Comparison of ENCODE assay signal across 29 mouse cellular contexts in genomic region chr2:25231038-25231437, GRCm38 (mm10). TPM values are rescaled to one million over a fixed set of nuclear protein-coding genes. Genes with fewer than 3 reads are reported as not detected.
"Had no signal": no experiment of that assay in that cellular context is flagged by ENCODE, and none has a peak within 500 bp of the region (broad histone marks: within the 10 kb centered on the region; RNA-seq: fewer than 3 reads in every experiment).

No protein-coding gene starts in this region.

- H3K4me2 ChIP-seq: limb, embryonic 12.5 days; liver, embryonic 12.5 days; liver, embryonic 15.5 days; lung, embryonic 15.5 days; midbrain, embryonic 11.5 days; neural tube, embryonic 12.5 days; neural tube, embryonic 15.5 days; stomach, embryonic 15.5 days had no signal

- ATAC-seq: liver, embryonic 12.5 days had no signal

- H3K9me3 ChIP-seq: limb, embryonic 12.5 days; liver, embryonic 12.5 days; liver, embryonic 15.5 days; lung, embryonic 15.5 days; megakaryocyte, embryonic 14.5 days; neural tube, embryonic 12.5 days; neural tube, embryonic 15.5 days; stomach, embryonic 15.5 days had no signal

- DNase-seq: kidney, adult 2 months; layer of hippocampus, postnatal 36 days; liver; lung, adult 18-20 months; lung, postnatal 10 days; lung, postnatal 36 days; midbrain, embryonic 14.5 days; right cerebral cortex, adult 18-20 months; right cerebral cortex, postnatal 14 days; spleen, adult 18-20 months; thymus, postnatal 25 days had no signal

- H3K36me3 ChIP-seq: limb, embryonic 12.5 days; liver, embryonic 12.5 days; liver, embryonic 15.5 days; lung, embryonic 15.5 days; neural tube, embryonic 12.5 days; neural tube, embryonic 15.5 days; stomach, embryonic 15.5 days had no signal

- H3K9ac ChIP-seq: limb, embryonic 12.5 days; liver, embryonic 12.5 days; liver, embryonic 15.5 days; lung, embryonic 15.5 days; neural tube, embryonic 12.5 days; neural tube, embryonic 15.5 days; stomach, embryonic 15.5 days had no signal

- H3K27me3 ChIP-seq: stomach, embryonic 15.5 days had no signal

- H3K27ac ChIP-seq: kidney, postnatal 0 days; layer of hippocampus, adult 2 months; left cerebral cortex, adult 2 months; limb, embryonic 12.5 days; liver, embryonic 12.5 days; liver, embryonic 15.5 days; lung, embryonic 15.5 days; neural tube, embryonic 12.5 days; neural tube, embryonic 15.5 days; stomach, embryonic 15.5 days had no signal

- H3K4me3 ChIP-seq: layer of hippocampus, adult 2 months; left cerebral cortex, adult 2 months; limb, embryonic 12.5 days; liver, embryonic 12.5 days; liver, embryonic 15.5 days; lung, embryonic 15.5 days; megakaryocyte, embryonic 14.5 days; neural tube, embryonic 12.5 days; neural tube, embryonic 15.5 days; stomach, embryonic 15.5 days had no signal

- H3K4me1 ChIP-seq: limb, embryonic 12.5 days had no signal

RNA-seq across cellular contexts. Expression of gene Slc34a3, which starts 3.1 kb away (rescaled TPM):
- total RNA-seq: layer of hippocampus, adult 2 months; layer of hippocampus, postnatal 10 days; layer of hippocampus, postnatal 36 days; left cerebral cortex, adult 2 months; left cerebral cortex, postnatal 10 days; left cerebral cortex, postnatal 36 days had no signal
- polyA plus RNA-seq: limb, embryonic 12.5 days; liver, embryonic 12.5 days; liver, embryonic 15.5 days; lung, embryonic 15.5 days; midbrain, embryonic 11.5 days; midbrain, embryonic 14.5 days; neural tube, embryonic 12.5 days; neural tube, embryonic 15.5 days; thymus, postnatal 0 days had no signal

RNA-seq across cellular contexts. Expression of gene Rnf224, which starts 5.5 kb away (rescaled TPM):
- total RNA-seq: layer of hippocampus, adult 2 months; layer of hippocampus, postnatal 10 days; layer of hippocampus, postnatal 36 days; left cerebral cortex, adult 2 months; left cerebral cortex, postnatal 10 days; left cerebral cortex, postnatal 36 days had no signal
- polyA plus RNA-seq: large intestine, adult 2 months; limb, embryonic 12.5 days; liver, embryonic 15.5 days; lung, embryonic 15.5 days; midbrain, embryonic 11.5 days; midbrain, embryonic 14.5 days; neural tube, embryonic 12.5 days; neural tube, embryonic 15.5 days; thymus, postnatal 0 days had no signal

RNA-seq across cellular contexts. Expression of gene Cysrt1, which starts 11.2 kb away (rescaled TPM):
- total RNA-seq: layer of hippocampus, adult 2 months; layer of hippocampus, postnatal 10 days; layer of hippocampus, postnatal 36 days; left cerebral cortex, adult 2 months; left cerebral cortex, postnatal 10 days; left cerebral cortex, postnatal 36 days had no signal
- polyA plus RNA-seq: kidney, embryonic 14.5 days; limb, embryonic 12.5 days; liver, embryonic 12.5 days; liver, embryonic 15.5 days; midbrain, embryonic 11.5 days; midbrain, embryonic 14.5 days had no signal
